Mouse (Mus musculus): ENCODE results near the gene Shank3. TPM values are rescaled to one million over a fixed set of nuclear protein-coding genes. Genes with fewer than 3 reads are reported as not detected.
A peak's percentile ranks its signal among the peaks of the same experiment; 100 is the strongest.

The Shank3 gene
- polyA plus RNA-seq (2015; fragmentation: Nextera tagmentation; extraction: Ambion mirVana): 13.3 and 14.8 TPM in 2 replicates

DNA sequence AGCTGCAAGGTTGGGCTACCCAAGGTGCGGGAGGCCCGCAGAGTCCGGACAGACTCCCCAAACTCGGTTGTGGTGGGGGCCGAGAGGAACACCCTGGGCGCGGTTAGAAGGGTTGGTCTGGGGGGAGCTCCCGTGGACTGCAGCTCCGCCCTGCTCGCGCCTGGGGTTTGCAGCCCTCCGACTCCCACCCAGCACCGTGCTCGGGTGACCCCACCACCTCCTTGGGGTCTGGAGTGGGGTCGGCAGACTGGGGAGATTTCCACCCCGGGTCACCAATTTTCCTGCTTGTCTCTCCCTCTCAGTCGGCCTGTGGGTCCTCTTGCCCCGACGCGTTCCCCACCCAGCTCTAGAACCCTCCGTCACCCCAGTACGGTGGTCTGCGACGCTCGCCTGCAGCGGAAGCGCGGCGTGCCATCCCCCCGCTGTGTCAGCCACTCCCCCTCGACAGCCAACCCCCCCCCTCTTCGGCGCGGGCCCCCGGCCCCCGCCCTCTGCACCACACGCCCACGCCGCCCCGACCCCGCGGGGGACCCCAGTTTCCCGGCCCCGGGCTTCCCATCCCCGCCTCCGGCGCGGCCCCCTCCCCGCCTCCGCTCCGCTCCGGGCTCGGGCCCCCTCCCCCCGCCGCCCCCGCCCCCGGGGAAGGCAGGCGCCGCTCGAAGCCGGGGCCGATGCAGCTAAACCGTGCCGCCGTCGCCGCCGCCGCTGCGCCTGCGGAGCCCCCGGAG is at the start of gene Shank3:
Shank3 (plus strand) TSS at position 663 of the 728 bp plus-strand sequence.
- ATAC-seq: peak; percentile 41
- Histone ChIP-seq H3K36me3 (peaks cover 9% of the 10 kb centered on the region; the same call in 1 of the 2 replicates), H3K4me3 (replicated peaks) (peak within 1 kb of the TSS; percentile 58), H3K9ac (replicated peaks) (peak within 1 kb of the TSS; percentile 84), H3K4me2 (replicated peaks) (peak within 1 kb of the TSS; percentile 90), H3K4me1 (replicated peaks) (peaks cover 42% of the 10 kb centered on the region), H3K27ac (peak within 1 kb of the TSS; percentile 83), H3K9me3 (no peaks in the 10 kb centered on the region), H3K27me3 (peaks cover 24% of the 10 kb centered on the region)
- 2% methylated on average over 34 of the region's 72 CpGs for WGBS

DNA sequence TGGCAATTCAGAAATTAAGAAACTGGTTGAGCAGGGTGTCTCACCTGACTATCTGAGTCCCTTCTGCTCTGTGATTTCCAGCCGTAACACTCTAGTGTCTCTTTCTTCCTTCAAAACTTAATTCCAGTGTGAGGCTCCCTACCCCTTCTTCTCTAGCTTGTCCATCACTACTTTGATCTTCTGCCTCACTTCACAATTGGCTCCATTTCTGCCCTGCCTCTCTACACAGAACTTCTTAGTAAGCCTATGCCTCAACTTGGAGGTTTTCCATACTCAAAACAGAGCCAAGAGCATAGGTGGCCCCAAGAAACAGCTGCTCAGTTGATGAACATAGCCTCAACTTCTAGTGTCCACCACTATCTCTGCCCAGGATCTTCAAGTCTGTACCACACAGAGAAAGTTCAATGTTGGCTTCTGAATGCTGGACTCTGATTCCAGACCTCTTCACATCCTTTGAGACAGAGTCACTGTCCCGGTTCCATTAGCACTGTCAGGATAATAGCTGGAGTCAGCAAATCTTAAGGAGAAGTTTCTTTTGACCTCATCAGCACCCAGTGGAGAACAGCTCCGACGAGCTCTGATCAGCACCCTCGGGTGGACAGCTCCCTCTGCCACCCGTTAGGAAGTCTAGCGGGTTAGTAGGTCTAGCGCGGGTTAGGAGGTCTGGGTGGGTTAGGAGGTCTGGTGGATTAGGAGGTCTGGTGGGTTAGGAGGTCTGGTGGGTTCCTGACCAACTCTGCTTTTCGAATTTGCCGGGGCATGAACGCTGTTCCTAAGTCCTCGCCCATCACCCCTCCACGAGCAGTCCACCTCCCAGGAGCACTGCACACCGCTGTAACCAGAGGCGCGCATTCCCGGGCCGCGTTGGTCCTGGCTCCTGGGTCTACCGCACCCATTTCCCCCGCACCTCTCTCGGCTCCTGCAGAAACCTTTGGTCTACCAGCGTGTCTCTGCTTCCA is 46.2 kb upstream of the Shank3 start:
- Histone ChIP-seq H3K9me3 (no peaks in the 10 kb centered on the region), H3K4me2 (replicated peaks) (peak overlapping the region; percentile 77), H3K27ac (peak overlapping the region; percentile 87), H3K4me3 (replicated peaks) (peak overlapping the region; percentile 79), H3K36me3 (peaks cover 23% of the 10 kb centered on the region), H3K9ac (replicated peaks) (peak overlapping the region; percentile 90), H3K27me3 (peaks cover 10% of the 10 kb centered on the region; the same call in 1 of the 2 replicates), H3K4me1 (replicated peaks) (peaks cover 30% of the 10 kb centered on the region)
- ATAC-seq: peak; percentile 86
- 4% methylated on average over 24 of the region's 24 CpGs for WGBS

GRCm38 (mm10) chr15:89453865-89454478 is 45.5 kb upstream of the Shank3 start, which contains the start of gene Mapk8ip2:
Gene Mapk8ip2 (plus strand): TSS chr15:89453913.
- H3K4me2 ChIP-seq (replicated peaks): peak within 1 kb of the TSS; percentile 77
- peaks cover 10% of the 10 kb centered on the region; the same call in 1 of the 2 replicates for H3K27me3 ChIP-seq
- H3K9me3 ChIP-seq: no peaks in the 10 kb centered on the region
- ATAC-seq: peak; percentile 84
- peak within 1 kb of the TSS; percentile 87 for H3K27ac ChIP-seq
- under 1% methylated on average over 53 of the region's 53 CpGs for WGBS
- peaks cover 31% of the 10 kb centered on the region for H3K36me3 ChIP-seq
- peak within 1 kb of the TSS; percentile 90 for H3K9ac ChIP-seq (replicated peaks)
- H3K4me3 ChIP-seq (replicated peaks): peak within 1 kb of the TSS; percentile 79
- peaks cover 31% of the 10 kb centered on the region for H3K4me1 ChIP-seq (replicated peaks)

DNA sequence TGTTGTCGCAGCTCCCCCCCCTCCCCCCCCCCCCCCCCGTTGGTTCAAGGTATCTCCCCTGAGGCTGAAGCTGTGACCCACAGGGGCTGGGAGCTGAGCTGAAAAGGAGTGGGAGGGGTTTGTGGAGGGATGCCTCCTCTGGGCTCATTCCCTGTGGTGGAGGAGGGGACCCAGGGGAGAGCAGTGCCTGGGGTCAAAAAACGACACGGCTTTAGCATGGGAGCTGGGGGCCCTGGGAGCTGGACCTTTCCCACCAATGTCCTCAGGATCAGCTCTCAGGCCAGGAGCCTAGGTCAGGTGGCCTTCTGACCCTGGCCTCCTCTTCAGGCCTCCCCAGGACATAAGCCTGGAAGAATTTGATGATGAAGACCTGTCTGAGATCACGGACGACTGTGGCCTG is 44.6 kb upstream of the Shank3 start:
- peaks cover 33% of the 10 kb centered on the region for H3K4me1 ChIP-seq (replicated peaks)
- ATAC-seq: 0 out of 2 replicates have a peak, but pooled peaks have one; percentile 18
- H3K27me3 ChIP-seq: peaks cover 10% of the 10 kb centered on the region; the same call in 1 of the 2 replicates
- H3K4me2 ChIP-seq (replicated peaks): peak overlapping the region; percentile 77
- peak overlapping the region; percentile 90 for H3K9ac ChIP-seq (replicated peaks)
- H3K36me3 ChIP-seq: peaks cover 39% of the 10 kb centered on the region
- WGBS: 12% methylated on average over 4 of the region's 6 CpGs
- H3K27ac ChIP-seq: peak overlapping the region; percentile 87
- H3K4me3 ChIP-seq (replicated peaks): peak overlapping the region; percentile 79
- H3K9me3 ChIP-seq: no peaks in the 10 kb centered on the region

DNA sequence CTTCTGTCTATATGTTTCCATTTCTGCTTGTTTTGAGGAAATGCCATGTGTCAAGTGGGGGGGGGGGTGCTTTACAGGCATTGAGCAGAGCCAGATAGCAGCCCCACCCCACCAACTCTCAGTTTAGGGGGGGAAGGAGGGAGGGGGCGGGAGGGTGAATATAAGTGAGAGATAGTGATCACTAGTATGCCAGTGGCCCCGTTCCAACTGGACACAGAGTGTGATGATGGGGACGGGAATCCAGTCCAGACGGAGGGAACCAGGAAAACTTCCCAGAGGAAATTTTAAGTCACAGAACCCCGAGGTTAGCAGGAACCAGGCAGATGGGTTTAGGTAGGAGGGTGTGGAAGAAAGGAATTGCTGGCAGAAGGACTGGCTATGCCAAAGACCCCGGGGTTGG is 43.8 kb upstream of the Shank3 start:
- H3K4me3 ChIP-seq (replicated peaks): peak overlapping the region; percentile 79
- 78% methylated on average over 6 of the region's 6 CpGs for WGBS
- peaks cover 34% of the 10 kb centered on the region for H3K4me1 ChIP-seq (replicated peaks)
- H3K4me2 ChIP-seq (replicated peaks): peak overlapping the region; percentile 77
- H3K9me3 ChIP-seq: no peaks in the 10 kb centered on the region
- peaks cover 46% of the 10 kb centered on the region for H3K36me3 ChIP-seq
- H3K27ac ChIP-seq: no peak overlapping the region
- peak overlapping the region; percentile 90 for H3K9ac ChIP-seq (replicated peaks)
- peaks cover 7% of the 10 kb centered on the region; the same call in 1 of the 2 replicates for H3K27me3 ChIP-seq
- no peak for ATAC-seq

DNA sequence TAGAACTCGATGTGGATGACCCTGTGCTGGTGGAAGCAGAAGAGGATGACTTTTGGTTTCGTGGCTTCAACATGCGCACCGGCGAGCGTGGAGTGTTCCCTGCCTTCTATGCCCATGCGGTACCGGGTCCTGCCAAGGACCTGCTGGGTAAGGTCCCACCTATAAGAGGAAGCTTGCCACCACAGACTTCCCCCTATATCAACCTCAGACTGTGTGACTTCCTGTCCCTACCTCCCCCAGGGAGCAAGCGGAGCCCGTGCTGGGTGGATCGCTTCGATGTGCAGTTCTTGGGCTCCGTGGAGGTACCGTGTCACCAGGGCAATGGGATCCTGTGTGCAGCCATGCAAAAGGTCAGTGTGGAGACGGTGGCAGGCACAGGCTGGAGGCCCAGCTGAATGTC is 40.5 kb upstream of the Shank3 start:
- Histone ChIP-seq H3K9me3 (no peaks in the 10 kb centered on the region), H3K27me3 (no peaks in the 10 kb centered on the region), H3K36me3 (peaks cover 74% of the 10 kb centered on the region), H3K4me3 (replicated peaks) (no peak overlapping the region), H3K4me1 (replicated peaks) (peaks cover 27% of the 10 kb centered on the region), H3K9ac (replicated peaks) (no peak overlapping the region), H3K4me2 (replicated peaks) (no peak overlapping the region), H3K27ac (no peak overlapping the region)
- 92% methylated on average over 15 of the region's 15 CpGs for WGBS
- ATAC-seq: no peak

DNA sequence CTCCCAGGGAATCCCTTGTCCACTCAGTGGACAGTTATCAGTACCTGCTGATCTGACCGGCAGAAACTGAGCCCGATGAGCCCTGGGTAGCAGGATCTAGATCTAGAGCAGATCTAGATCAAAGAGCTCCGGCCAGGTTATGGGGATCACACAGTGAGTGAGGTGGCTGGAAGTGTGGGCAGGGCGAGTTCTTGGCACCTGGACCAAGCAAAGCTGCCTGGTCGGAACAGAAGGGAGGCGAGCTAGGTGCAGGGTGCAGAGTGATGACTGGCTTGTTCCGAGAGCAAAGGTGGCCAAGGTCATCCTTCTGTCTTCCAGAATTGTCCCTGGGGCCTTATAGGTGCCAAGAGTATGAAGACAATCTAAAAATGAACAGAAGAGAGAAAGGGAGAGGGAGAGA is 39.6 kb upstream of the Shank3 start:
- no peak for ATAC-seq
- H3K4me3 ChIP-seq (replicated peaks): no peak overlapping the region
- peaks cover 74% of the 10 kb centered on the region for H3K36me3 ChIP-seq
- 93% methylated on average over 7 of the region's 7 CpGs for WGBS
- peaks cover 29% of the 10 kb centered on the region for H3K4me1 ChIP-seq (replicated peaks)
- no peak overlapping the region for H3K27ac ChIP-seq
- no peaks in the 10 kb centered on the region for H3K27me3 ChIP-seq
- no peak overlapping the region for H3K9ac ChIP-seq (replicated peaks)
- no peaks in the 10 kb centered on the region for H3K9me3 ChIP-seq
- no peak overlapping the region for H3K4me2 ChIP-seq (replicated peaks)

- H3K27me3 ChIP-seq: no peaks in the 10 kb centered on the region
- WGBS: 89% methylated on average over 10 of the region's 10 CpGs
- no peak for ATAC-seq
- peaks cover 29% of the 10 kb centered on the region for H3K4me1 ChIP-seq (replicated peaks)
- H3K9ac ChIP-seq (replicated peaks): no peak overlapping the region
- H3K9me3 ChIP-seq: no peaks in the 10 kb centered on the region
- no peak overlapping the region for H3K27ac ChIP-seq
- no peak overlapping the region for H3K4me2 ChIP-seq (replicated peaks)
- H3K36me3 ChIP-seq: peaks cover 74% of the 10 kb centered on the region
- H3K4me3 ChIP-seq (replicated peaks): no peak overlapping the region
Measured at GRCm38 (mm10) chr15:89460298-89460697, 39.1 kb upstream of the Shank3 start.

DNA sequence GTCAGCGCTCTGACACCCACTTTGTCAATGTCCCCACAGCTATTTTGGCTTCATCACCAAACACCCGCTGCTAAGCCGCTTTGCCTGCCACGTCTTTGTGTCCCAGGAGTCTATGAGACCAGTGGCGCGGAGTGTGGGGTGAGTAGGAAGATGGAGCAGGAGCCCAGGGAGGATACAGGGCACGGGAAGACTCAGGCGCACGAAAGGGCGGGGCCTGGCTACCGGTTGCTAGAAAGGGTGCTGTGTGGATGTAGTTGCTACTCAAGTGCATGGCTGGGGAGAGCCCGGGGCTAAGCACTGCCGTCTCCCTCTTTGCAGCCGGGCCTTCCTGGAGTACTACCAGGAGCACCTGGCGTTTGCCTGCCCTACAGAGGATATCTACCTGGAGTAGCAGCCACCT is 38.1 kb upstream of the Shank3 start:
- ATAC-seq: no peak

GRCm38 (mm10) chr15:89462176-89462575 is 37.2 kb upstream of the Shank3 start:
- H3K4me3 ChIP-seq (replicated peaks): no peak overlapping the region
- no peaks in the 10 kb centered on the region for H3K27me3 ChIP-seq
- peaks cover 18% of the 10 kb centered on the region for H3K4me1 ChIP-seq (replicated peaks)
- WGBS: 82% methylated on average over 7 of the region's 7 CpGs
- no peak overlapping the region for H3K9ac ChIP-seq (replicated peaks)
- no peaks in the 10 kb centered on the region for H3K9me3 ChIP-seq
- H3K27ac ChIP-seq: no peak overlapping the region
- no peak overlapping the region for H3K4me2 ChIP-seq (replicated peaks)
- H3K36me3 ChIP-seq: peaks cover 62% of the 10 kb centered on the region
- no peak for ATAC-seq

More for the DNA sequence above, 38.1 kb upstream of the Shank3 start:
- Histone ChIP-seq H3K9ac (replicated peaks) (no peak overlapping the region), H3K9me3 (no peaks in the 10 kb centered on the region), H3K4me3 (replicated peaks) (no peak overlapping the region), H3K36me3 (peaks cover 70% of the 10 kb centered on the region), H3K27ac (no peak overlapping the region), H3K4me1 (replicated peaks) (peaks cover 21% of the 10 kb centered on the region), H3K27me3 (no peaks in the 10 kb centered on the region), H3K4me2 (replicated peaks) (no peak overlapping the region)
- 89% methylated on average over 15 of the region's 15 CpGs for WGBS

DNA sequence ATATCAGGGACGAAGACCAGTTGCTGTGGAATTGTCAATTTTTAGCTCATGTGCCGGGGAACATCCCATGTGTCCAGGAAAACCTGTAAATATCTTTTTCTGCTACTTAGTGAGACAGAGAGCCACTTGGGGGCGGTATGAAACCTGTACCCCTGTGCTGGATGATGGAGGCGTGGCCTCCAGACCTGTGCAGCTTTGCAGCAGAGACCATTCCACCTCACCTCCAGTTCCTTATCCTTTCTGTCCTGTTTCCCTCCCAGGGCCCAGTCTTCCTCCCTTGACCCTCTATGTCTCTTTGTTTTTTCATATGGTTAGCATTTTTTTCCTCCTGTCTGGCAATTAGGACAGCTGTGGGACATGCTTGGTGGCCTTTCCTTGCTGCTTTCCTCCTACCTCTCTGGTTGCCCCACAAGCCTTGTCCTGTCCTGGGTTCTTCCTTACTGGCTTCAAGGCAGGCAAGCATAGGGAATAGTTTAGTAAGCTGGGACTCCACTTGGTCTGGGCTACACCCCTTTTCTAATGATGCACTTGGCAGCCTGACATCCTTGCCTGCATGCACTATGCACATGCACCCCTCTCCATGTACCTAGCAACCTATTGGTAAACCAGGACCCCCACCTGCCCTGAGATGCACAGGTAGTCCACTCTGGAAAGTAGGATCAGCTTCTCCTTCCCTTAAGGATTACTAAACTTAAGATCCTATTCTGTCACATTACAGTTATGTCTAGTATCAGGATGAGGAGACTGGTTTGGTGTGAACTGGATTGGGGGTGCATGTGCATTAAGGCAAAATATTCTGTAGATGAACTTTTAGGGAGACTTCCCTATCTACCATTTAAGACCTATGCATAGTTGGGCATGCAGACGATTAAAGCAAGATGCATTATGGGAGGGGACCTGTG is 35.8 kb upstream of the Shank3 start:
- 69% methylated on average over 5 of the region's 5 CpGs for WGBS
- Histone ChIP-seq H3K4me3 (replicated peaks) (no peak overlapping the region), H3K4me1 (replicated peaks) (peaks cover 14% of the 10 kb centered on the region), H3K36me3 (peaks cover 48% of the 10 kb centered on the region), H3K9me3 (no peaks in the 10 kb centered on the region), H3K4me2 (replicated peaks) (no peak overlapping the region), H3K27ac (no peak overlapping the region), H3K27me3 (no peaks in the 10 kb centered on the region), H3K9ac (replicated peaks) (no peak overlapping the region)
- ATAC-seq: no peak

Data from midbrain, embryonic 13.5 days (tissue).